24 mouse cellular contexts compared by ENCODE assay signal in genomic region chr11:33748754-33749153, GRCm38 (mm10).
"Had no signal": no experiment of that assay in that cellular context is flagged by ENCODE, and none has a peak within 500 bp of the region (broad histone marks: within the 10 kb centered on the region; RNA-seq: fewer than 3 reads in every experiment).

No protein-coding gene starts in this region.

- DNase-seq: gastrocnemius, adult 2 months; gastrocnemius, postnatal 10 days; gastrocnemius, postnatal 25 days; heart, adult 18-20 months; heart, postnatal 10 days; heart, postnatal 4 days; kidney, adult 18-20 months; kidney, adult 8-10 months; kidney, postnatal 14 days; kidney, postnatal 36 days; layer of hippocampus, adult 9-11 months; layer of hippocampus, postnatal 36 days; left cerebral cortex, postnatal 4 days had no signal

- H3K9me3 ChIP-seq: heart, embryonic 10.5 days; heart, embryonic 12.5 days; hindbrain, embryonic 10.5 days; hindbrain, embryonic 12.5 days; limb, embryonic 13.5 days; limb, embryonic 15.5 days; liver, embryonic 12.5 days had no signal

- H3K36me3 ChIP-seq: heart, embryonic 10.5 days; heart, embryonic 12.5 days; hindbrain, embryonic 10.5 days; hindbrain, embryonic 12.5 days; limb, embryonic 13.5 days; limb, embryonic 15.5 days; liver, embryonic 12.5 days had no signal

- H3K27ac ChIP-seq: gastrocnemius, adult 2 months; heart, embryonic 10.5 days; hindbrain, embryonic 10.5 days; hindbrain, embryonic 12.5 days; hindbrain, embryonic 14.5 days; hindbrain, postnatal 0 days; limb, embryonic 13.5 days; limb, embryonic 15.5 days; liver, embryonic 12.5 days; liver, embryonic 14.5 days had no signal

- ATAC-seq: hindbrain, postnatal 0 days; intestine, postnatal 0 days; liver, embryonic 12.5 days had no signal

- H3K4me3 ChIP-seq: gastrocnemius, adult 2 months; heart, embryonic 10.5 days; heart, embryonic 12.5 days; hindbrain, embryonic 10.5 days; hindbrain, embryonic 12.5 days; limb, embryonic 13.5 days; limb, embryonic 15.5 days; liver, embryonic 12.5 days had no signal

- H3K9ac ChIP-seq: heart, embryonic 12.5 days; hindbrain, embryonic 12.5 days; hindbrain, embryonic 14.5 days; limb, embryonic 13.5 days; limb, embryonic 15.5 days; liver, embryonic 12.5 days; liver, embryonic 14.5 days had no signal

- H3K27me3 ChIP-seq: heart, embryonic 12.5 days; hindbrain, embryonic 12.5 days; limb, embryonic 13.5 days; limb, embryonic 15.5 days; liver, embryonic 12.5 days had no signal

- H3K4me1 ChIP-seq: heart, embryonic 12.5 days; liver, embryonic 12.5 days had no signal

- H3K4me2 ChIP-seq: heart, embryonic 12.5 days; hindbrain, embryonic 12.5 days; hindbrain, embryonic 14.5 days; limb, embryonic 13.5 days; limb, embryonic 15.5 days; liver, embryonic 12.5 days had no signal
